Mouse (Mus musculus) cerebellum, adult 9-11 months (tissue): Measurements from ENCODE around the gene Plcl1.

Experiments used
- DNase-seq: peaks from one replicate; pipeline ENCODE4 v3.0.0; 2022

The Plcl1 gene

GRCm38 (mm10) chr1:55405272-55406022 is at the start of gene Plcl1:
Gene Plcl1 (plus strand): TSS chr1:55405921.
- DNase-seq, result peak; percentile 95

GRCm38 (mm10) chr1:55362634-55363033 is 43.1 kb upstream of the Plcl1 start:
- DNase-seq, result no peak

GRCm38 (mm10) chr1:55363044-55363565 is 42.6 kb upstream of the Plcl1 start, which contains the start of gene Boll:
Gene Boll (minus strand): TSS chr1:55363469.
- DNase-seq, result peak; percentile 5

GRCm38 (mm10) chr1:55363586-55363985 is 42.1 kb upstream of the Plcl1 start:
- no peak for DNase-seq

- no peak for DNase-seq
Observed at GRCm38 (mm10) chr1:55372626-55373025, 33.1 kb upstream of the Plcl1 start.

- DNase-seq, result no peak
Observed at GRCm38 (mm10) chr1:55380527-55380926, 25.2 kb upstream of the Plcl1 start.

GRCm38 (mm10) chr1:55383114-55383773 is 22.5 kb upstream of the Plcl1 start:
- peak; percentile 58 for DNase-seq

- no peak for DNase-seq
Observed at GRCm38 (mm10) chr1:55399891-55400290, 5.8 kb upstream of the Plcl1 start.

- peak; percentile 55 for DNase-seq
Observed at GRCm38 (mm10) chr1:55404439-55404838, 1.3 kb upstream of the Plcl1 start.

- no peak for DNase-seq
Observed at GRCm38 (mm10) chr1:55406023-55406413, 297 bp downstream of the Plcl1 start.

GRCm38 (mm10) chr1:55406531-55407375 is 1.0 kb downstream of the Plcl1 start:
- DNase-seq, result peak; percentile 40

GRCm38 (mm10) chr1:55410670-55411069 is 4.9 kb downstream of the Plcl1 start:
- DNase-seq, result no peak

- no peak for DNase-seq
Observed at GRCm38 (mm10) chr1:55411079-55411478, 5.4 kb downstream of the Plcl1 start.

GRCm38 (mm10) chr1:55412569-55412968 is 6.8 kb downstream of the Plcl1 start:
- DNase-seq, result no peak

GRCm38 (mm10) chr1:55413534-55413933 is 7.8 kb downstream of the Plcl1 start:
- DNase-seq, result no peak

GRCm38 (mm10) chr1:55418968-55419367 is 13.2 kb downstream of the Plcl1 start:
- no peak for DNase-seq

- no peak for DNase-seq
Observed at GRCm38 (mm10) chr1:55427607-55428006, 21.9 kb downstream of the Plcl1 start.

GRCm38 (mm10) chr1:55429051-55429450 is 23.3 kb downstream of the Plcl1 start:
- DNase-seq, result no peak

- no peak for DNase-seq
Observed at GRCm38 (mm10) chr1:55429708-55430107, 24.0 kb downstream of the Plcl1 start.

GRCm38 (mm10) chr1:55430587-55430986 is 24.9 kb downstream of the Plcl1 start:
- no peak for DNase-seq

- no peak for DNase-seq
Observed at GRCm38 (mm10) chr1:55436589-55436988, 30.9 kb downstream of the Plcl1 start.

- no peak for DNase-seq
Observed at GRCm38 (mm10) chr1:55437095-55437494, 31.4 kb downstream of the Plcl1 start.

GRCm38 (mm10) chr1:55438617-55439016 is 32.9 kb downstream of the Plcl1 start:
- DNase-seq, result no peak
